Mouse (Mus musculus) liver, adult 10 weeks (tissue): Measurements from ENCODE around the gene Dop1b. TPM values are rescaled to one million over a fixed set of nuclear protein-coding genes. Genes with fewer than 3 reads are reported as not detected.

Experiments
- polyA plus RNA-seq: library from polyadenylated mRNA; stranded (reverse); fragments of 350-450 nt; fragmentation: Illumina TruSeq; extraction: RNeasy Lipid Tissue Mini Kit (QIAGEN cat#74804); gene quantifications from one replicate; pipeline ENCODE4 v1.2.3, GENCODE M21; 2014; ENCODE audit warnings: low read depth, low replicate concordance

The Dop1b gene
- 7.6 TPM for polyA plus RNA-seq

GRCm38 (mm10) chr16:93711411-93712188 lies at the start of gene Dop1b:
TSS of gene Dop1b (plus strand) at chr16:93711904.

DNA sequence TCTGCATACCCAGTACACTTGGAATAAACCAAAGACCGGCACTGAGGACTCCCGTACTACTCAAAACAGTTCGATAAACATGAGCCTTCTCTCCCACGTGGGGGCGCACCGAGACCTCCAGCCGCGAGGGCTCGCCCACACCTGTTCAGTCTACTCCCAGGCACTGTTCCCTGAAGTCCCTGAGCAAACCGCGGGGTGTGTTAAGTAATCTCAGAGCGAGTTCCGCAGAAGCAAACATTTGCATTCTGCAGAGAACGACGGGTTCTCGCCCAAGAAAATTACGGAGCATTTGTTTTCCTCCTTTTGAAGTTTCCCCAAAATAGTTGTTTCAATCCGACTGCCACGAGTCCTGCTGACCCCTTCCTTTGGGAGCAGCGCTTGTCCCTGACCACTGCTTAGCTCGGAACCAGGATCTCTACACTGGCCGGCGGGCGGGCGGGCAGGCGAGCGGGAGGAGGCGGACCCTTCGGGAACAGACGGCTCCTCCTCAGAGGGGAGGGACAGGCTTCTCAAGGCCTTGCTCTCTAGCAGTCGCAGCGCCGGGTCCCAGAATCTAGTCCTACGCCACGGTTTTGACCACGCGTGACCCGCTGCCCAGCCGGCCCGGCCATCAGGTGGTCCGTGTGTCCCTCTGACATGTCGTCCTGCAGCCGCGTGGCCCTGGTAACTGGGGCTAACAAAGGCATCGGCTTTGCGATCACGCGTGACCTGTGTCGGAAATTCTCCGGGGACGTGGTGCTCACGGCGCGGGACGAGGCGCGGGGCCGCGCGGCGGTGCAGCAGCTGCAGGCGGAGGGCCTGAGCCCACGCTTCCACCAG lies 28.8 kb upstream of the Dop1b start, which contains the start of gene Cbr3:
TSS of gene Cbr3 (plus strand) at position 527 of the 819 bp plus-strand sequence.

GRCm38 (mm10) chr16:93831627-93832395 lies 120.1 kb downstream of the Dop1b start, which contains the start of gene Morc3:
TSS of gene Morc3 (plus strand) at chr16:93832121.

Other genes with a start within 250 kb of the Dop1b start
- gene Setd4, start 107.8 kb upstream of the Dop1b start, polyA plus RNA-seq: 1.4 TPM
- 34.1 TPM for gene Cbr1, start 106.1 kb upstream of the Dop1b start, polyA plus RNA-seq
- gene Gm5678, start 83.8 kb upstream of the Dop1b start, polyA plus RNA-seq: not detected
- not detected for gene Cbr3, start 28.7 kb upstream of the Dop1b start, polyA plus RNA-seq
- gene Morc3, start 120.2 kb downstream of the Dop1b start, polyA plus RNA-seq: 26.9 TPM
- gene Chaf1b, start 172.0 kb downstream of the Dop1b start, polyA plus RNA-seq: not detected